12 mouse cellular contexts compared by ENCODE assay signal in the genomic region with DNA sequence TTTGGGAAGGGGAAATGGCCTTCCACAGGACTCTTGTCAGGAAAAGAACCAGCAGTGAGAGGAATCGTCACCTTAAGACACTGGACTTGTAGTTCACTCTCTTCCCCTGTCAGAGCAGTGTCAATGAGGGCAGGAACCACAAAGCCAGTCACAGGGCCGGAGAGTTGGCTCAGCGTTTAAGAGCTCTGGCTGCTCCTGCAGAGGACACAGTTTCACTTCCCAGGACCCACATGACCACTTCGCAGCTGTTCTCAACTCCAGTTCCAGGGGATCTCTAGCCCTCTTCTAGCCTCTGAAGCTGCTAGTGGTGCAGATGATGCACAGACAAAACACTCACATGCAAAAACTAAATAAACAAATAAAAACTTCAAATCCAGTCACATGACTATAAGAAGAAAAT. TPM values are rescaled to one million over a fixed set of nuclear protein-coding genes. Genes with fewer than 3 reads are reported as not detected.
A peak's percentile ranks its signal among the peaks of the same experiment; 100 is the strongest.
DNase-seq lines count a peak whose midpoint lies in the region; ATAC-seq and TF ChIP-seq lines count a peak whose summit lies in the region.
"Had no signal": no experiment of that assay in that cellular context is flagged by ENCODE, and none has a peak within 500 bp of the region (broad histone marks: within the 10 kb centered on the region; RNA-seq: fewer than 3 reads in every experiment).

No protein-coding gene starts in this region.

- TF ChIP-seq CTCF in cerebellum, adult 2 months (IDR thresholded peaks at IDR 0.05; ENCODE audit: borderline replicate concordance, insufficient read depth, low read depth, low read length): no peak

- no peak overlapping the region for H3K27ac ChIP-seq in cerebellum, adult 2 months (ENCODE audit: insufficient read depth, low read length)
- no peak overlapping the region for H3K27ac ChIP-seq in forebrain, embryonic 14.5 days (ENCODE audit: low read depth, low read length)
- H3K27ac ChIP-seq: liver, embryonic 14.5 days had no signal

- no peak overlapping the region for H3K4me2 ChIP-seq in forebrain, embryonic 14.5 days (ENCODE audit: low read length)

- peak; percentile 43 for DNase-seq in kidney, postnatal 10 days
- DNase-seq in kidney, adult 18-20 months: no peak
- peak; percentile 81 for DNase-seq in A20 (ENCODE audit: low read depth, low spot score)
- DNase-seq in brain, adult 2 months (ENCODE audit: low read depth, low spot score): peak; percentile 57
- DNase-seq in cerebellum, adult 2 months: no peak
- no peak for DNase-seq in layer of hippocampus, adult 11-12 months (ENCODE audit: low spot score)
- DNase-seq in forebrain, embryonic 14.5 days (ENCODE audit: low spot score): no peak
- DNase-seq: adrenal gland, adult 2 months; cerebellum, adult 8-10 months; thymus, postnatal 14 days had no signal

- 29% methylated on average over 4 of the region's 4 CpGs for WGBS in cerebellum, adult 2 months
- 68% methylated on average over 4 of the region's 4 CpGs for WGBS in forebrain, embryonic 14.5 days

- H3K4me1 ChIP-seq in megakaryocyte, embryonic 14.5 days: peaks cover 29% of the 10 kb centered on the region
- H3K4me1 ChIP-seq in cerebellum, adult 2 months (ENCODE audit: control insufficient read depth, insufficient read depth, low read length): no peaks in the 10 kb centered on the region
- H3K4me1 ChIP-seq in forebrain, embryonic 14.5 days (ENCODE audit: control insufficient read depth, insufficient read depth, low read length): no peaks in the 10 kb centered on the region

- peaks cover 11% of the 10 kb centered on the region for H3K9me3 ChIP-seq in megakaryocyte, embryonic 14.5 days
- no peaks in the 10 kb centered on the region for H3K9me3 ChIP-seq in forebrain, embryonic 14.5 days (replicated peaks; ENCODE audit: control insufficient read depth, low read length)

- no peaks in the 10 kb centered on the region for H3K36me3 ChIP-seq in megakaryocyte, embryonic 14.5 days (replicated peaks; ENCODE audit: low read length)
- H3K36me3 ChIP-seq in forebrain, embryonic 14.5 days (ENCODE audit: control insufficient read depth, insufficient read depth, low read length): no peaks in the 10 kb centered on the region

- no peak for TF ChIP-seq POLR2A in cerebellum, adult 2 months (IDR thresholded peaks at IDR 0.05; ENCODE audit: borderline replicate concordance, insufficient read depth, low read length)

- H3K4me3 ChIP-seq in megakaryocyte, embryonic 14.5 days (replicated peaks): peak overlapping the region; percentile 84
- no peak overlapping the region for H3K4me3 ChIP-seq in cerebellum, adult 2 months (replicated peaks; ENCODE audit: insufficient read depth, low read depth, low read length)
- no peak overlapping the region for H3K4me3 ChIP-seq in forebrain, embryonic 14.5 days (ENCODE audit: low read depth, low read length)

- no peak for ATAC-seq in forebrain, embryonic 14.5 days

- H3K9ac ChIP-seq in forebrain, embryonic 14.5 days (ENCODE audit: low read length): no peak overlapping the region
- H3K9ac ChIP-seq: liver, embryonic 14.5 days had no signal

- H3K27me3 ChIP-seq in megakaryocyte, embryonic 14.5 days (replicated peaks): peaks cover 7% of the 10 kb centered on the region
- no peaks in the 10 kb centered on the region for H3K27me3 ChIP-seq in cerebellum, adult 2 months (ENCODE audit: control insufficient read depth, insufficient read depth, low read length)
- H3K27me3 ChIP-seq in forebrain, embryonic 14.5 days (replicated peaks; ENCODE audit: control insufficient read depth, insufficient read depth, low read length): no peaks in the 10 kb centered on the region

RNA-seq across cellular contexts. Expression of gene Ube2q1, which starts 22.9 kb away (rescaled TPM):
- polyA plus RNA-seq in megakaryocyte, embryonic 14.5 days (2012; ENCODE audit: insufficient read depth, low replicate concordance): 35.2 and 80.6 TPM in 2 replicates
- 52.7 and 55.7 TPM in 2 replicates for polyA plus RNA-seq in cerebellum, adult 2 months (2012; rRNA removed)
- 18.4 and 24.9 TPM in 2 replicates for polyA plus RNA-seq in forebrain, embryonic 14.5 days (2014; fragmentation: Nextera tagmentation; extraction: Ambion mirVana)

RNA-seq across cellular contexts. Expression of gene Chrnb2, which starts 31.9 kb away (rescaled TPM):
- 0.04 TPM in 1 of 2 replicates, not detected in the other for polyA plus RNA-seq in megakaryocyte, embryonic 14.5 days (2012; ENCODE audit: insufficient read depth, low replicate concordance)
- polyA plus RNA-seq in cerebellum, adult 2 months (2012; rRNA removed): 46.2 and 51.4 TPM in 2 replicates
- 22.7 and 25.5 TPM in 2 replicates for polyA plus RNA-seq in forebrain, embryonic 14.5 days (2014; fragmentation: Nextera tagmentation; extraction: Ambion mirVana)

RNA-seq across cellular contexts. Expression of gene She, which starts 34.8 kb away (rescaled TPM):
- not detected in 2 replicates for polyA plus RNA-seq in megakaryocyte, embryonic 14.5 days (2012; ENCODE audit: insufficient read depth, low replicate concordance)
- polyA plus RNA-seq in cerebellum, adult 2 months (2012; rRNA removed): 1.7 and 1.9 TPM in 2 replicates
- 0.93 and 0.95 TPM in 2 replicates for polyA plus RNA-seq in forebrain, embryonic 14.5 days (2014; fragmentation: Nextera tagmentation; extraction: Ambion mirVana)

Comparison
In these comparisons a context has a peak if more than half of its experiments do, and no peak if none do; other contexts are left out.
1. DNase-seq: peak in kidney, postnatal 10 days (single experiment), A20 (single experiment) and brain, adult 2 months (single experiment); none in kidney, adult 18-20 months (single experiment), cerebellum, adult 2 months (0 of 2), layer of hippocampus, adult 11-12 months (single experiment) and forebrain, embryonic 14.5 days (single experiment).
2. RNA of gene Chrnb2, which starts 31.9 kb away (polyA plus RNA-seq): 46.2 to 51.4 TPM in cerebellum, adult 2 months and 22.7 to 25.5 TPM in forebrain, embryonic 14.5 days; 0.04 TPM in megakaryocyte, embryonic 14.5 days; every median in the first group is over 10 times any median in the second.